Mouse (Mus musculus) forebrain, embryonic 15.5 days (tissue): Measurements from ENCODE around the gene Mplkip. TPM values are rescaled to one million over a fixed set of nuclear protein-coding genes. Genes with fewer than 3 reads are reported as not detected.

Experiments
- ATAC-seq: fragments of 200-750 bp; cut with Nextera tagmentation; replicated peaks from 2 replicates; pipeline ENCODE4 v1.8.0; 2017; ENCODE audit warnings: mild to moderate bottlenecking, moderate TSS enrichment, moderate library complexity
- H3K27ac ChIP-seq: fragments of 300-500 bp; sonication (generic); replicated peaks from 2 replicates; pipeline ENCODE4 v1.5.1; 2015; ENCODE audit warnings: mild to moderate bottlenecking, inconsistent platforms
- H3K27me3 ChIP-seq: fragments of 300-500 bp; sonication (generic); 2 replicates; pipeline ENCODE4 v1.6.1; 2015; ENCODE audit warnings: inconsistent platforms
- H3K36me3 ChIP-seq: fragments of 300-500 bp; sonication (generic); 2 replicates; pipeline ENCODE4 v1.6.1; 2015; ENCODE audit warnings: mild to moderate bottlenecking, inconsistent platforms
- H3K4me1 ChIP-seq: fragments of 300-500 bp; sonication (generic); 2 replicates; pipeline ENCODE4 v1.6.1; 2015; ENCODE audit warnings: inconsistent platforms
- H3K4me2 ChIP-seq: fragments of 300-500 bp; sonication (generic); replicated peaks from 2 replicates; pipeline ENCODE4 v1.6.1; 2015; ENCODE audit warnings: mild to moderate bottlenecking, inconsistent platforms
- H3K4me3 ChIP-seq: fragments of 300-500 bp; sonication (generic); 2 replicates; pipeline ENCODE4 v1.5.1; 2015; ENCODE audit warnings: mild to moderate bottlenecking, inconsistent platforms
- H3K9ac ChIP-seq: fragments of 300-500 bp; sonication (generic); replicated peaks from 2 replicates; pipeline ENCODE4 v1.6.1; 2015; ENCODE audit warnings: mild to moderate bottlenecking, inconsistent platforms
- H3K9me3 ChIP-seq: fragments of 300-500 bp; sonication (generic); 2 replicates; pipeline ENCODE4 v1.6.1; 2016; ENCODE audit warnings: inconsistent platforms
- WGBS: fragments of 180-500 bp; shearing (Covaris S2); methylation state at CpG from one replicate; pipeline ENCODE4 v1.1.7; 2015; ENCODE audit warnings: mixed read lengths; 5-methylcytosine and 5-hydroxymethylcytosine counted together
- polyA plus RNA-seq: library from polyadenylated mRNA; unstranded; fragments of >200 nt; fragmentation: Nextera tagmentation; extraction: Ambion mirVana; gene quantifications from 2 replicates; pipeline ENCODE4 v1.2.1, GENCODE M21; 2015

Gene Mplkip
- polyA plus RNA-seq: 50.5 and 51.9 TPM in 2 replicates

DNA sequence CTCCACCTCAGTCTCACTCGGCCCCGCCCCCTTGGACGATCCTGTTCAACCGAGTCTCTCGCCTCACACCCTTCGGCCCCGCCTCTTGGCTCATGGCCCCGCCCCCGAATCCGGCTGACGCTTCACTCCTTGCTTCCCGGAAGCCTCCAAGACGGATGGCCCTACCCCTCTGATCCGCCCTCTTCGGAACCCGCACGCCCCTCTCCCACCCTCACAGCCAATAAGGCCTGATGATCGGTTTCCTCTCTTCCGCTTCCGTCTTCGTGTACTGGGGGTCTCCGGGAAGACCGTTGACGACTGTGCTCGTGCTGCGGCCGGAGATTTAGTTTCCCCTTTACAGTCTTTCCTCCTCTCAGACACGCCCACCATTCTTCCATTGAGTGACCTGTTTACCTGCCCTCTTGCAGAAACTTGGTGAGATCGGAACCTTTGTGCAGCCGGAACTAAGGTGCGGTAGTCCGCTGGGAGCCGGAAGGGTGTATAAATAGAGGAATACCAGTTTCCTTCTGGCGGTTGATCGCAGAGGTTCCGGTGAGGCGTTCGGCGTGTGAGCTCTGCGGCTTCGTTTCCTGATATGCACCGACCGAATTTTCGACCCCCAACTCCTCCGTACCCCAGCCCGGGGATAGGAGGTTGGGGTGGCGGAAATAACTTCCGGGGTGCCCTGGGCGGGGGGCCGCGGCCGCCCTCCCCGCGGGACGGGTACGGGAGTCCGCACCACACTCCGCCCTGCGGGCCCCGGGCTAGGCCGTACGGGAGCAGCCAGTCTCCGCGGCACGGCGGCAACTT is at the start of gene Mplkip, which contains the start of gene Sugct:
Gene Mplkip, plus strand, starts transcription at position 282 of the 789 bp plus-strand sequence.
Gene Sugct, minus strand, starts transcription at position 643 of the 789 bp plus-strand sequence.
- no peaks in the 10 kb centered on the region for H3K36me3 ChIP-seq
- ATAC-seq: peak; percentile 100
- under 1% methylated on average over 66 of the region's 66 CpGs for WGBS

DNA sequence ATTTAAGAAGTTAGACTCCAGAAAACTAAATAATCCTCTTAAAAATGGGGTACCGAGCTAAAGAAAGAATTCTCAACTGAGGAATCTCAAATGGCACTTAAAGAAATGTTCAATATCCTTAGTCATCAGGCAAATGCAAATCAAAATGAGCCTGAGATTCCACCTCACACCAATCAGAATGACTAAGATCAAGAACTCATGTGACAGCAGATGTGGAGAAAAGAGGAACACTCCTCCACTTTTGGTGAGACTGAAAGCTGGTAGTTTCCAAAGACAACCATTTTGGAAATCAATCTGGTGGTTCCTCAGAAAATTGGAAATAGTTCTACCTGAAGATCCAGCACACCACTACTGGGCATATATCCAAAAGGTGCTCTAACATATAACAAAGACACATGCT is 27.6 kb upstream of the Mplkip start:
- WGBS: 91% methylated on average over 1 of the region's 1 CpGs
- H3K4me1 ChIP-seq: no peaks in the 10 kb centered on the region
- no peaks in the 10 kb centered on the region for H3K27me3 ChIP-seq
- H3K9me3 ChIP-seq: no peaks in the 10 kb centered on the region
- H3K27ac ChIP-seq: no peak overlapping the region
- no peak overlapping the region for H3K4me3 ChIP-seq
- no peak overlapping the region for H3K9ac ChIP-seq
- no peak overlapping the region for H3K4me2 ChIP-seq
- no peaks in the 10 kb centered on the region for H3K36me3 ChIP-seq
- no peak for ATAC-seq

More for the DNA sequence above, at the start of gene Mplkip, which contains the start of gene Sugct:
- Histone ChIP-seq H3K27me3 (no peaks in the 10 kb centered on the region), H3K4me2 (peak within 1 kb of the TSS; percentile 73), H3K4me3 (peak within 1 kb of the TSS; percentile 83), H3K9me3 (no peaks in the 10 kb centered on the region), H3K4me1 (peaks cover 13% of the 10 kb centered on the region), H3K9ac (peak within 1 kb of the TSS; percentile 81), H3K27ac (peak within 1 kb of the TSS; percentile 95)

DNA sequence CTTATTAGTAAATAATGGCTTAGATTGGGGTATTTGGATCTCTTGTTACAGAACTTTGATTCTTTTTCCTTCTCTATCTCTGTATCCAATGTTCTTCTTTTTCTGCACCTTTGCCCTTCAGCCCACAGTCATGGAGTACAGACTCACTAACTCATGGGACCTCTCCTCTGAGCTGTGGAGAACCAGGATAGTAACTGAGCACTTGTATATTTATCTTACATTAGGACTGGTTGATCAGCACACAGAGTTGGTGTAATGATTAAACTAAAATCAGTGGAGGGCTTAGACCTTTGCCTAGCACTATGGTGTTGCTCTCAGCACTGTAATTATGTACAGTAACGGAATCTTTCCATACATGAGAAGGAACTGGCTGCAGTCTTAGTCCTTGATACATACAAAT is 23.9 kb upstream of the Mplkip start:
- 75% methylated on average over 1 of the region's 1 CpGs for WGBS
- H3K4me2 ChIP-seq: no peak overlapping the region
- no peaks in the 10 kb centered on the region for H3K9me3 ChIP-seq
- H3K27me3 ChIP-seq: no peaks in the 10 kb centered on the region
- no peaks in the 10 kb centered on the region for H3K36me3 ChIP-seq
- H3K4me3 ChIP-seq: no peak overlapping the region
- H3K27ac ChIP-seq: no peak overlapping the region
- H3K9ac ChIP-seq: no peak overlapping the region
- no peaks in the 10 kb centered on the region for H3K4me1 ChIP-seq
- no peak for ATAC-seq

DNA sequence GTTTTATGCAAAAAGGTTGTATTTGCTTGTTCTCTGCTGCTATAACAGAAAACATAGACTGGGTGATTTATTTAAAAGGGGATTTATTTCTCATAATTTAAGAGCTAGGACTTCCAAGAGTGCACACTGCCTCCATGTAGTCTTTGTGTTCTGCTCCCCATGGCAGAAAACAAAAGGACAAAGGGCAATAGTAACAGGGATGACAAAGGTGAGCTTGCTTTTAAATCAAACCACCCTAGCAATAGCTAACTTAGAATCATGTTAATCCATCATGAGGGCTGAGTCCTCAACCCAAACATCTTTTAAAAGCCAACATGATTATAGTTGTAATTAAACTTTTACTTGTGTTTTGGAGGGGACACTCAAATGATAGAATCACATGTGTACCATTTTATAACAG is 5.5 kb upstream of the Mplkip start:
- ATAC-seq: no peak
- Histone ChIP-seq H3K9ac (no peak overlapping the region), H3K36me3 (no peaks in the 10 kb centered on the region)

DNA sequence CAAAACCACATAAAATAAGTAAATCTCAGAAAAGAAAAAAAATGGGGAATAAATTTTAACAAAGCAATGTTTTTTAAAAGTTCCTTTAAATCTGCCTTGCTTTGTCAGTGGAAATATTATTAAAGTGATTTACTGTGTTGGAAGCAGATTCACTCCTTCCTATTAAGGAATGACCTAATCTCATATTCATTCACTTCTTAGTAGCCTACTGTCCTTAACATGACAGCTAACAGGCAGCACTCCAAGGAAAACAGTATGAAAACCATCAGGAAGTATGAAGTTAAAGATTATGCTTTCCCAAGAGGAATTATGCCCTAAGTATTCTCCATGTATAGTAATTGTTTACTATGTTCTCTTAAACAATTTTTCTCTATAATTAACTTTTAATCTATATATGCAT is 4.3 kb upstream of the Mplkip start:
- Histone ChIP-seq H3K9ac (no peak overlapping the region), H3K4me1 (0 out of 2 replicates have a peak, but pooled peaks cover 3% of the 10 kb centered on the region), H3K27me3 (no peaks in the 10 kb centered on the region), H3K4me3 (no peak overlapping the region), H3K27ac (no peak overlapping the region), H3K9me3 (no peaks in the 10 kb centered on the region), H3K36me3 (no peaks in the 10 kb centered on the region), H3K4me2 (no peak overlapping the region)
- no peak for ATAC-seq

More for the DNA sequence above, 5.5 kb upstream of the Mplkip start:
- Histone ChIP-seq H3K27ac (no peak overlapping the region), H3K4me2 (no peak overlapping the region), H3K27me3 (no peaks in the 10 kb centered on the region), H3K9me3 (no peaks in the 10 kb centered on the region), H3K4me1 (0 out of 2 replicates have a peak, but pooled peaks cover 3% of the 10 kb centered on the region), H3K4me3 (no peak overlapping the region)

DNA sequence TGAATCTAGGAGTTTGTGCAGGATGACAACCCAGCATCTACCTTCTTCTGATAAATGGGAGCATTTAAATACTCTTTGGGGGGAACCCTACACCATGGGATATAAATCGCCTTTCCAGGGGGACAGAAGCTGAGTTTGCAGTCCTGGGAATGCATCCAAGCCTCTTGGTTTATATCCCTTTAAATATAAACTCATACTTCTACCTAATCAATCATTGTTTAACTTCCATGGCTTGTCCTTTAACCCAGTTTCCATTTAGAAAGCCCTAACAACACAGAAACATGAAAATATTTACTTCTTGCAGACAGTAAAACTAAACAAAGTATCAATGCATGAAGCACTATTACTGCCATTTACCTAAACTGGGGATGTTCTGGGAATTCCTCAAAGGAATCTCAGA is 3.6 kb upstream of the Mplkip start:
- 83% methylated on average over 1 of the region's 1 CpGs for WGBS
- Histone ChIP-seq H3K4me2 (no peak overlapping the region), H3K9me3 (no peaks in the 10 kb centered on the region), H3K9ac (no peak overlapping the region), H3K4me1 (peaks cover 9% of the 10 kb centered on the region), H3K27ac (no peak overlapping the region), H3K36me3 (no peaks in the 10 kb centered on the region), H3K27me3 (no peaks in the 10 kb centered on the region), H3K4me3 (no peak overlapping the region)
- no peak for ATAC-seq

DNA sequence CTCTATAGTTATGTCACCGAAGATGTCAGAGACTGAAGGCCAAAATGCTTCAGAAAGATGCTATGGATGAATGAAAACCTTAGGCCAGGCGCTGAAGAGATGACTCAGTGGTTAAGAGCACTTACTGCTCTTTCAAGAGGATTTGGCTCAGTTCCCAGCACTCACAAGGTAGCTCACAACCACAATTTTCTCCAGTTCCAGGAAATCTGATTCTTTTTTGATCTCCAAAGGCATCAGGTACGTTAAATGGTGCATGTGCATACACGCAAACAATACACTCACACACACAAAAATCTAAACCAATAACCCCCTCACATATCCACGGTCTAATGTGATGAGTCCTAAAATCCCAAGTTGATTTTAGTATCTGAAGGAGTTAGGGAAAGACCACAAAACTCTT is 1.2 kb upstream of the Mplkip start:
- Histone ChIP-seq H3K4me3 (peak overlapping the region; percentile 83; the same call in 1 of the 2 replicates), H3K9ac (no peak overlapping the region), H3K4me2 (peak overlapping the region; percentile 72; the same call in 1 of the 2 replicates), H3K4me1 (peaks cover 13% of the 10 kb centered on the region), H3K27me3 (no peaks in the 10 kb centered on the region), H3K9me3 (no peaks in the 10 kb centered on the region), H3K36me3 (no peaks in the 10 kb centered on the region), H3K27ac (no peak overlapping the region)
- no peak for ATAC-seq
- WGBS: 69% methylated on average over 5 of the region's 5 CpGs

DNA sequence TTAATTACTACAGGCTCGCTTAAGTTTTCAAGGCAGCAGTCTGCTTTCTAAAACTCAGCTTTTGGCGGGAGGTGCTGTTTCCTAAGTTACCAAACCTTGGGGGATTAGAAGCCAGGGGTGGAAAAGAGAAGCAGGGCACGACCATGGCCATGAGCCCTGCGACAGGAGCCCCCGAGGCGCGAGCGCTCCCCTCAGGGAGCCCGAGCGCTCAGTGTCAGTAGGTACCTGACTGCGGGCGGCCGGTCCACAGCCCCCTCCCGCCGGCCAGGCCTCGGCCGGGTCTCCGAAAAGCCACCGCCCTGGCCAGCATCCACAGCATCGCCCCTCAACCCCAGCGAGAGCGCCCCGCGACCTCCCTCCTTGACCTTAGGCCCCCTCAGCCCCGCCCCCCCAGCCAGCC is 578 bp upstream of the Mplkip start:
- WGBS: 1% methylated on average over 24 of the region's 25 CpGs
- peak overlapping the region; percentile 58 for H3K9ac ChIP-seq
- H3K27ac ChIP-seq: peak overlapping the region; percentile 95

DNA sequence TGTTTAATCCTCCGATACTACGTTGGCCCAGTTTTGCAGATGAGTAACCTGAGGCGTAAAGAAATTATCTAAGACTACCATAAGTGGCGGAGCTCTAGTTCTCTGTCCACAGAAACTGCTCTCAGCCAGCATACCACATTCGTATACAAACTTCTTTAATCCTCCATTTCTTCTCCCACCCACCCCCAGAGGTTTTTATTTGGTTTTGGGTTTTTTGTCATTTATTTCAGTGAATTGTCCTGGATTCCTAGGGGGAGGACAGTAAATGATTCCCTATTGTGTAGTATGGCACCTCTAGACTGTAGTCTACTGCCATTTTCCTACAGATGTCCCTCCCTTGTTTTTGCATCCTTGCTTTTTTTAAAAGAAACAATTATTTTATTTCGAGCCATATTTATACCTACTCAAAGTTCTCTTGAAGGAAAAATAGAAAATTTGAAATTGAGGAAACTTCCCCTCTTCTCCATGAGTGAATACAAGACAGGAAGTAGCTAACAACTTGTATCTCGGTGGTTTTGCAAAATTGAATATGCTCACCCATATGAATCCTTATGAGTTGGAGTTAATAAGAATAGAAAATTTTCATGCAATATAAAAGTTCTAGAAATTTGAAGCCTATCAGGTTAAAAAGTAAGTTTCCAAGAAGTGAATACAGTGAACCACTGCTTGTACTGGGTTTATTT is 1.0 kb downstream of the Mplkip start:
- Histone ChIP-seq H3K4me2 (peak overlapping the region; percentile 73), H3K27ac (peak overlapping the region; percentile 95), H3K36me3 (no peaks in the 10 kb centered on the region), H3K27me3 (no peaks in the 10 kb centered on the region), H3K4me1 (peaks cover 13% of the 10 kb centered on the region), H3K9ac (peak overlapping the region; percentile 81), H3K9me3 (no peaks in the 10 kb centered on the region), H3K4me3 (peak overlapping the region; percentile 83)
- ATAC-seq: no peak
- 18% methylated on average over 7 of the region's 7 CpGs for WGBS

More for the DNA sequence above, 578 bp upstream of the Mplkip start:
- Histone ChIP-seq H3K36me3 (no peaks in the 10 kb centered on the region), H3K9me3 (no peaks in the 10 kb centered on the region), H3K27me3 (no peaks in the 10 kb centered on the region), H3K4me1 (peaks cover 13% of the 10 kb centered on the region), H3K4me3 (peak overlapping the region; percentile 83), H3K4me2 (peak overlapping the region; percentile 72)
- ATAC-seq: peak; percentile 82

DNA sequence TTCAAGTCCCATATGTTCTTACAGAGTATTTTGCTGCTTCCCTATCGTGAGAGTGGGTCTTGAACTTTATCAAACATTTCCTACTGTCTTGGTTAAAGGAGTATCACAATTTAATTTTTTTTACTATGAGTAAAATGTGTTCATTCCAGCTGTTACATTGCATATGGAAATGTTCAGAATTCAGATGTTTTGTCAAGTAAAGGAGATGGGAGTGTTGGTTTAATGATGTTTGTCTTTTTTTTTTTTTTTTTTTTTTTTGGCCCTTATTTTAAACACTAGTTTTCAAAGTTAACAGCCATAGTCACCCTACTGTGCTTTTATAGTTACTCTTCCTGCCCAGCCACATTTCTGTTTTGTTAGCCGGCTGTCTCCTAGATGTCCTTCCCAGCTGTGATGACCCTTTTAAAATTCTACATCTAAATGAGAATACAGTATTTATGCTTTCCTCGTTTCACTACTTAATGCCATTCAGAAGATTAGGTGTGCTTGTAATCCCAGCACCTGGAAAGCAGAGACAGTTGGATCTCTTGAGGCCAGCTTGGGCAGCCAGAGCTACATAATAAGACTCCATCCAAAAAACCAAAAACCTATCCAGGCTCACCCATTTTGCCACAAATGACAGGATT is 5.2 kb downstream of the Mplkip start:
- no peaks in the 10 kb centered on the region for H3K9me3 ChIP-seq
- H3K4me3 ChIP-seq: no peak overlapping the region
- H3K4me1 ChIP-seq: peaks cover 11% of the 10 kb centered on the region
- no peaks in the 10 kb centered on the region for H3K27me3 ChIP-seq
- 79% methylated on average over 3 of the region's 3 CpGs for WGBS
- ATAC-seq: no peak
- H3K27ac ChIP-seq: no peak overlapping the region
- H3K36me3 ChIP-seq: no peaks in the 10 kb centered on the region
- H3K9ac ChIP-seq: no peak overlapping the region
- no peak overlapping the region for H3K4me2 ChIP-seq

DNA sequence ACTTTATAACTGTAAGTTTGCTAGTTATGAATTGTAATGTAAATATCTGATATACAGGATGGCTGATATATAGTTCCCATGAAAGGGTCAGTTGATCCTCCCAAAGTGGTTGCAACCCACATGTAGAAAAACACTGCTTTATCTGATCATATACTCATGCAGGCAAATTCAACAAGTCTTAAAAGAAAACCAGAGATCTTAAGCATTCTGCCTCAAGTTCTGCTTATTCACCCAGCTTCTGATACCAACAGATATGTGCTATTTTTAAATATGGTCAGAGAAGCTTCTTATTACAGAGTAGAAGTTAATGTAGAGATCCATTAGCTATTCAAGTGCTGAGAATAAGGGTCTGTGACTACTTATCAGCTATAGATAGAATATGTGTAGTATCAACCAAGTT is 6.3 kb downstream of the Mplkip start:
- no peaks in the 10 kb centered on the region for H3K27me3 ChIP-seq
- H3K4me1 ChIP-seq: peaks cover 6% of the 10 kb centered on the region
- H3K4me3 ChIP-seq: no peak overlapping the region
- no peak overlapping the region for H3K27ac ChIP-seq
- no peaks in the 10 kb centered on the region for H3K36me3 ChIP-seq
- H3K4me2 ChIP-seq: no peak overlapping the region
- ATAC-seq: no peak
- H3K9ac ChIP-seq: no peak overlapping the region
- no peaks in the 10 kb centered on the region for H3K9me3 ChIP-seq

DNA sequence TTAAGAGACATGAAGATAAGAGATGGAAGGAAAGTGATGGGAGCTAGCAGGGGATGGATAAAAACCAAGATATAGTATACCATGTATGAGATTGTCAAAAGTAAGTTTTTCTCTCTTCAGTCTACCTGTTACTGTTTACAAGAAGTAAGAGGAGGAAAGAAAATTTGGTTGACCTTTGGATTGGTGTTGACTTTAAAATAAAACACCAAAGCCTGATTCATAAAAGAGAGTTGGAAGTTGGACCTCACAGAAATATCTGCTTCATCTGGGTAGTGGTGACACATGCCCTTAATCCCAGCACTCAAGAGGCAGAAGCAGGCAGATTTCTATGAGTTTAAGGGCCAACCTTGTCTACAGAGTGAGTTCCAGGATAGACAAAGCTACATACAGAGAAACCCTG is 7.3 kb downstream of the Mplkip start:
- Histone ChIP-seq H3K27ac (no peak overlapping the region), H3K4me3 (no peak overlapping the region), H3K36me3 (no peaks in the 10 kb centered on the region), H3K4me2 (no peak overlapping the region), H3K27me3 (no peaks in the 10 kb centered on the region), H3K4me1 (no peaks in the 10 kb centered on the region; the same call in 1 of the 2 replicates), H3K9ac (no peak overlapping the region), H3K9me3 (no peaks in the 10 kb centered on the region)
- ATAC-seq: no peak
